Mouse (Mus musculus) heart, postnatal 36 days (tissue): Measurements from ENCODE around the gene Pam. TPM values are rescaled to one million over a fixed set of nuclear protein-coding genes. Genes with fewer than 3 reads are reported as not detected.
"Not testable (repeated sequence)": the region's sequence is repeated elsewhere in the genome, so short reads cannot be mapped to it uniquely, and the experiment has no call there.

ENCODE experiments used
- DNase-seq, 2 experiments: peaks; one replicate each; pipeline ENCODE4 v3.0.0; 2021 to 2022
- intact Hi-C: fragments of 180-260 bp; cut with DNase I; formaldehyde crosslinking; loops from one replicate; pipeline ENCODE4 v1.15.1; 2025
- total RNA-seq, 2 experiments: library from RNA; stranded (reverse); gene quantifications; 2 replicates each; pipeline ENCODE4 v1.2.3; 2021

Gene Pam
- total RNA-seq, 2 experiments from 2014 or later, result 586 to 674 TPM

DNA sequence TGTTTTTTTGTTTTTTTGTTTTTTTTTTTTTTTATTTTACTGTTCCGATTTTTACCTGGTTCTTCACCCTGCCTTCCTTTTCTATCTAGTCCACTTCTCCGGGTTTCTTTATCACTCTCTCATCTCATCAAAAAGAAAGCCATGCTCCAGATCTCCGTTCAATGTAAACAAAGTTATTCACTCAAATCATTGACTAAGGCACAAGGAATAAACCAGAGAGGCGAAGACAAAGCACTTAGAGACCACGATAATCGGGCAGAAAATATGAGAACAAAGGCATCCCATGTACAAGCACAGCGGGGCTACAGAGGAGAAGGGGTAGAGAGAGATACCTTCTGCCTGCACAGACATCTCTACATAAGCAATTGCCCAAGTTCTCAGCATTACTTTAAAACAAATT lies 117.9 kb downstream of the Pam start:
- no peak for DNase-seq
- intact Hi-C loops, result loop anchor here (2.0 to 10.0 kb wide), 4 partner anchors 117 to 323 kb away; partner anchors contain the start of genes Gin1, Pam and Ppip5k2

DNA sequence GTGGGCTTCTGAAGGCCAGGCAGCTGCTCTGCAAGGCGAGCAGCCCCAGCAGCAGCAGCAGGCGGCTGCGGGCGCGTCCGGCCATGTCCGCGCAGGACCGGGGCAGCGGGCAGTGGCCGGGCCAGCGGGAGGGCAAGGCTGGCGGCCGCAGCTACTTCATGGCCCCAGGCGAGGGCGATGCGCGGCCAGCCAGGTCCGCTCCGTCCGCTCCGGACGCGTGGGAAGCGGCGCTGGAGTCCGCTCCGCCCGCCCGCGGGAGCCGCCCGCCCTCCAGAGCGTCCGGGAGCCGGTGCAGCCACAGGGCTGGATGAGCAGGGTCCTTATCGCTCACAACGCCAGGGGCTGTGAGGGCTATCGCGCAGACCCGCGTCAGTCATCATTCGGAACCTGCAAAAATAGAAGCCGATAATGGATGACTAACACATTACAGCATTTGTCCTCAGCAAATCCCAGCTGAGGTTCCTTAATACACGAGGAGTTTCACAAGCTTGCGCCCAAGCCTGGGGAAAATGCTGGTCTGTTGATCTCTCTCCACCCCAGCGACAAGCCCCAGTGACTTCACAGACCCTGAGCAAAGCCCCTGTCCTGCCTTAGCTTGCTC lies 118.5 kb downstream of the Pam start:
- intact Hi-C loops, result loop anchor here (2.0 to 10.0 kb wide), 4 partner anchors 118 to 322 kb away; partner anchors contain the start of genes Gin1, Pam and Ppip5k2
- DNase-seq, result peak; percentile 81 to 88

DNA sequence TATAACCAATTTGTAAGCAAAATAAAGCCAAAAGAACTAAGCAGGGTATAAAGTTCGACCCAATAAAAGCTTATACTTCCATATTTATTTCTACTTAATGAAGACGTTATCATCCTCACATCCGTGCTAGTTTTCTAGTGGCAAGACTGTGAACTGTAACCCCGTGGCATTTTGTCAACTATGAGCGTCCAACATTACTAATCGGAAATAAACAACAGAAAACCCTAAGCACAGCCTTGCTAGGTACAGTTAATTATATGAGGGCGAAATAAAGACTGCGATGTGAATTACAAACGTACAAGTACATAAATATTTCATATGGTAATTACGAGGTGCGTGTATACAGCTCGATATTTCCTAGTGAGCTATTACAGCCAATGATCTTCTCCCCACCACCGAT lies 119.4 kb downstream of the Pam start:
- intact Hi-C loops, result loop anchor here (2.0 to 10.0 kb wide), 4 partner anchors 119 to 321 kb away; partner anchors contain the start of genes Gin1, Pam and Ppip5k2
- peak in 1 of 2 experiments; percentile 32 for DNase-seq

DNA sequence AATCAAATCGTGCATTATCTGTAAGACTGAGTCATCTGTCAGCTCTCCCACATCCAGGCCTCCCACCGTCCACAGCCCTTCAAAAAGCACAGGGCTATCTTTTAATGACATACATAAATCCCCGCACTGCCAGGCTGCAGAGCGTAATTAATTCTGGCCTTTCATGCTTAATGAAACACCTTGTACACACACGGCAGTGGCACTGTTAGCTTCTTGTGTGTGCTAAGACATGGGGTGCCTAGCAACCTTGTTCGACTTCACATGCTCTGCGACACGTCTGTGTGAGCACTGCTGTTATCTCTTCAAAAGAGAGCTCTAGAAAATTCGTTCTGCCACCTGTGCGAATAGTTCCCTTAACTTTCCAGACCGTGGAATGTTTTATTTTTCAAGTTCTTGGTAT lies 120.5 kb downstream of the Pam start:
- intact Hi-C loops, result loop anchor here (5.0 to 10.0 kb wide), 2 partner anchors 203 to 320 kb away; partner anchors contain the start of genes Gin1 and Ppip5k2
- DNase-seq, result peak in 1 of 2 experiments; percentile 12

DNA sequence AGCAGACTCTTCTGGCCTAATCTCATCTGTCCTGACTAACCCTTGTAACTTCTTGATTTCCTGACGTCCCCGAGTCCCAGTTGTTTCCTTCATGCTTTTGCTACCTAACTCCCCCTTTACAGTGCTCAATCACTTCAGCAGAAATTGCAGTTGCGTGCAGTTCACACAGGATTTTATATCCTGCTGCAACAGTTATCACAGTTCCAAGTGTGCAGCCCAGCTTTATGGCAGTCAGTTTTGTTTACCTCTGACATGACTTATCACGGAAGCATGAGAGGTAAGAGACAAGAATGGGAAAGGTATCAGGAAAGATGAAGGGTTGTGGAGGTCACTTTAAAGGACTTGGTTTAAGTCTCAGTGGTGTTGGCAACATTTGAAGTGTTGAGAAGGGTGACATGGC lies 125.7 kb downstream of the Pam start:
- DNase-seq, result no peak
- intact Hi-C loops, result loop anchor here (10.0 kb wide), 1 partner anchor 315 kb away; no protein-coding TSS in a partner anchor

DNA sequence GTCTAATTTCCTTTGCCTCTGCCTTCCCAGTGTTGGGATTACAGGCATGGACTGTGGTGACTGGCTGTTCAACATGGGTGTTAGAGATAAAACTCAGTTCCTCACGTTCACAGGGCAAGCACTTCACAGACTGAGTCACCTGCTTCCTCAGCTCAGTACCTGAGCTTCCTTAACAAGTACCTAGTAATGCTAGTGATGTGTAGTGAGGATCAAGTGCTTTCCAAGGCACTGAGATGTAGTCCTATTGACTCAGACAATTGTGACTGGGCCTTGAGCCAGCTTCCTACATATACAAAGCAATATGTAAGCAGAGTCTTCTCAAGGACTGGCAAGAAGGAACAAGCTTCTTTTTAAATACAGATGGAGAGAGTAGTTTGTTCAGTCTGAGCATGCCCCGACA lies 131.7 kb downstream of the Pam start:
- intact Hi-C loops, result no loop called here

DNA sequence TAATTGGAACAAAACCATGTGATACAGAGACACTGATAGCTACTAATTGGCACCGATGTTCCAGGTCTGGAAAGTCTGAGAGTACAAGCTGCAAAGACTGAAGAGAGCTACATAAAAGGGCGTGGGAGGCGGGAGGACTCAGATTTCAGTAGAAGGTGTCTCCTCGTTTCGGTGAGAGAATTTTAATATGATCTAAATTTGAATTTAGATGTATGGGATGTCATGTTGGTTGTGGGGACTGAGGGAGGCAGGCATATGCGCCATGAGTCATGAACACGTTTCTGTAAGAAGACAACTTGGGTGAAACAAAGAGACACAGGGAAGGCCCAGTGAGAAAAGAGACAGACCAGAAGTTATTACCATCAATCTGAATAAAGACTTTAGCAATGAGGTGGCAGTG lies 133.3 kb downstream of the Pam start:
- DNase-seq, result no peak
- intact Hi-C loops, result no loop called here

More for the DNA sequence above, 131.7 kb downstream of the Pam start:
- DNase-seq, result no peak

DNA sequence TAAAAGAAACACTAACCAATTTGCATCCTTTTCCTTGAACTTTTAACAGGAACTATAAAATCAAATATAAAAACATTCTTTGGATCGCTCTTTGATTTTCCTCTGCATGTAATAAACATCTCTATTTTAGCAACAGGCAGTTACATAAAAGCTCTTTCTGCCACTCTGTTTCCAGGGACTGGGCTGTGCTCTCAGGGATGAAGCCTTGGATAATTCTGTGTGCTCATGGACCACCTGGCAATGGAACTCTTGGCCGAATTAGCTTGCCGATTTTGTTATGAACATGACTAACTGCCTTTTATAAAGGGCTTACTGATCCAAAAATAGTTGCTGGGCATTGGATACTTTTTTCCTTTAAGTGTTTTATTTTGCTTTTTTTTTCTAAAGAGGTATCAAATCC lies 134.8 kb downstream of the Pam start:
- DNase-seq, result no peak
- intact Hi-C loops, result no loop called here

DNA sequence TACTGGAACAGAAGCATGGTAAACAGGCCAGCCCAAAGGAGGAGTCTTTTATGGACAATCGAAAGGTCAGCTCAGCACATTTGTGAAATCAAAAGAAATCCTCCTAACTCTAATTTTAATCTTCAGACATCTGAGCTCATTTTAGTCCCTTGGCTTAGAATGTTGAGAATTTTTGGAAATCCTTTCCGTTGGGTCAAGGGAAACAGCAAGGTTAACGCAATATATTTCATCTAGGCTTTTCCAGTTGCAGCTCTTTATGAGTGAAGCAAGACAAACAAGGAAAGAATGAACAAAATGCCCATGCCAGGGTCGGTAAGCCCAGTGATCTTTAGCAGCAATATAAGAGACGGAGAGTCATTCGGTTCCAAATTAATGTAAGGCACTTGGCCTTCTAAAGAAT lies 135.3 kb downstream of the Pam start:
- intact Hi-C loops, result no loop called here
- no peak for DNase-seq

DNA sequence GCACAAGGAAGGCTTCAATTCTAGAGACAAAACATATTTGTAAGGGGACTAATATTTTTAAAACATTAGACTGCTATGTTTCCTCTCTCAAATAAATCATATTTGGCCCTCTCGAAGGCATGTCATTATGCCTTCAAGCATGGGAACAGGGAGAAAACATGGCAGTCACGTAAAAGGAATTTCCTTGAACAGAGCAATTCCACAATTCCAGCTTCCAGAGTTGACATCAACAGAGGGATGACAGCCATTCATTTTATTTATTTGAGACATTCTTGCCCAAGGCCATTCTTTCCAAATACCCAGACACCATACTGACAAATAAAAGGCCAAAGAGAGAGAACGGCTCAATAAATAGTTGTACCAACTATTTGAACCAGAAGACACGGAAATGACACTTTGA lies 136.7 kb downstream of the Pam start:
- no peak for DNase-seq
- intact Hi-C loops, result no loop called here

DNA sequence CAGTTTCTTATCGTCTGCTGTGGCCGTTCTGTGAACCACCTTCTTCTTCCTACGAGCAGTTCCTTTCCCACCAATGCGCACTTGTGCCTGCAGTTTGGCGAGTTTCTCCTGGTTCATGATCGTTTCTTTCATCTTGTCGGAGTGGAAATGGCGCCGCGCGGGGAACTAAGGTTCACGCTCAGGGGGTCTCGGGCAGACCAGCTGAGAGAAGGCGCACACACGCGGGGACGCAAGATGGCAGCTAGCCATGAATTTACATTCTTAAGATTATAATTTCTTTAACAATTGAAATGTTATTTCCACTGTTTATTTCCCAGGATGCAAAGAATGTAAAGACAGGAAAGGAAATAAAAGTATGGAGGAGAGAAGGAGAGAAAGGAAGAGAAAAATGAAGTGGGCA lies 146.2 kb downstream of the Pam start:
- intact Hi-C loops, DNase-seq: not testable (repeated sequence)

DNA sequence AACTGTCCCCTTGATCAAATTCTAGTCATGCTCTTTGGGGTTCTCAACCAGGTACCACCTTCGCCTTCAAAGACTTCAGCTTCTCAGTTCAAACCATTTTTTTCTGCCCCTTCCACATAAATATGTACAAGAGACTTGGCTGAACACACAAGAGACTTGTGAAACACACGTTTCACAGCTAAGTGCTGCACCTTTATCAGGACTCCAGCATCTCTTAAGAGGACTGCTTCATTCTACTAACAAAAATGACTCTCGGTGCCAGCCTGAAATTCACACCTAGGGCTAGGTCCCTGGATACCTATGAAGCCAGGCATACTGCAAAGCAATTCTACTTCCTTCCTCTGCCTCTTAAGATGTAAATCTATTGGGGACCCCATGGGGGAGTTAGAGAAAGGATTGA lies 148.3 kb downstream of the Pam start:
- DNase-seq, result no peak
- intact Hi-C loops, result no loop called here

DNA sequence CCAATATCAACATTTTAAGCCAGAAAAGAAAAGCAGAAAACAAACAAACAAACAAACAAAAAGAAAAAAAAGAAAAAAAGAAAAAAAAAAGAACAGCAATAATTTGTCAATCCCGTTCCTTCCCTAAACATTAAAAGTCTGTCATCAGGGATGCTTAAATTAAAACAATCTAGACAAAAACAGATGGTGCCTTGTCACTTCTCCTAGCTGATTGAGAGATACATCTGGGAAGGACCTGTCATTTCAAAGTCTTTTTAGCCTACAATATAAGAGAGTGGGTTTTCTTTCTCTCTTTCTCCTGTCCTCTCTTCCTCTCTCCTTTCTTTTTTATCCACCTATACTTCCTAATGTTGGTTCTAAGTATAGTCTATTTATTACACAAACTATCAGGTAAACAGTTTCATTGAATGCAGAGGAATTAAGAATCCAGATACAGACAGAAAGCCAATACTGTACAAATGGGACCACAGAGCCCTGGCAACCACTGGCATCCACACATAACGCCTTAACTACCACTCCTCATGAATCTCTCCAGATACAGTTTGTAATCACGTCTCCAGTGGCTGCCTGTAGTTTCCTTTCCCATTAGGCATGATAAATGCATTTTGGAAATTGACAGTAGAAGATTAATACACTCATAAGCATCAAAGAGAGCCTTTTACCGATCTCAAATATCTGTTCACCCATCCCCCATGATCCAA lies 151.4 kb downstream of the Pam start:
- intact Hi-C loops, result no loop called here

DNA sequence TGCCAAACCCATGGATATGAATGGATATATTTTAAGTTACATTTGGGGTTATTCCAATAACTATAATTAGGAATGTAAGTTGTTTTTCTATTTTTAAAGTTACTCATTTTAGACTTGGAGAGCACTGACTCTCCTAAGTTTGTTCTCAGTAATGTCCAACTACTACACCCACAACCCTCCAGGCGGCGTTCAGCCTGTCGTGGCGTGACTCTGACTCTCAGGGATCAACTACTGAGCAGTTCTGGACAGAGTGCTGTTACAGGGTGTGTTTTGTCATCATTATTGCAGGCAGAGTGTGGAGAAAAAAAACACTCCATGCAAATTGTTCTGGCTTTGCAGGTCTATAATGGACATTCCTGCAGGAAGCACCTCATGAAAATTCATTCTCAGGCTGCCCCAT lies 152.0 kb downstream of the Pam start:
- DNase-seq, result no peak
- intact Hi-C loops, result no loop called here

More for the DNA sequence above, 151.4 kb downstream of the Pam start:
- no peak for DNase-seq

DNA sequence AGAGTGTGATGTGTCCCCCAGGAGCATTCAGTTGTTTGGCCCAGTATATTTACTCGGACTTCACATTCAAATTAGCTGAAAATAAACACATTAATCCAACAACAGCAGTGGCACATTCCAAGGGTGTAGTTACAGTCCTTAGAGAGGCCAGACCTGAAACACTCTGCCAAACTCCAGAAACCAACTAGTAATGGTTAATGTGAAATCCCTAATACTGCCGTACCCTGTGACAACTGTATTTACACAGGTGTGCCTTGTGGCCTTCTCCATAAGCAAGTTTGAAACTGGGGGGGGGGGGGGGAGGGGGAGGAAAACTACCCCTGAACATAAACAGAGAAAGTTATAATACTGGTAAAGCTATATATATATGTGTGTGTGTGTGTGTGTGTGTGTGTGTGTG lies 152.5 kb downstream of the Pam start:
- no peak for DNase-seq
- intact Hi-C loops, result no loop called here

DNA sequence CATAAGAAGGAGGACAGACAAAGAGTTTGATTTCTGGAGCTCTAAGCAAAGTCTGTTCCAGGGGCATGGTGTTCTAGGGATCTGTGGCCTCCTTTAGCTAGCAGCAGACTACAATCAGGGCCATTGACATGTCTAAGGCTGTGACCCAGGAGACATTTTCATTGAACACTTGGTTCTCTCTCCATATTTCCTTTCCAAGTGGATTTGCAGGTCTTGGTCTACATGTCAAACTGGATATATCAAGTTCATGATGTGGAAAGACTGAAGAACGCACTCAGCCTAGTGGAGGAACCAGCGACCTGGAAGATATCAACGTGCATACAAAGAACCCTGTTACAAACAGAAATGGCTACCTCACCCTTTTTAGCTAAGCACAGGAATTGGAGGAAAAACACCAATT lies 156.9 kb downstream of the Pam start:
- intact Hi-C loops, result no loop called here
- no peak for DNase-seq

DNA sequence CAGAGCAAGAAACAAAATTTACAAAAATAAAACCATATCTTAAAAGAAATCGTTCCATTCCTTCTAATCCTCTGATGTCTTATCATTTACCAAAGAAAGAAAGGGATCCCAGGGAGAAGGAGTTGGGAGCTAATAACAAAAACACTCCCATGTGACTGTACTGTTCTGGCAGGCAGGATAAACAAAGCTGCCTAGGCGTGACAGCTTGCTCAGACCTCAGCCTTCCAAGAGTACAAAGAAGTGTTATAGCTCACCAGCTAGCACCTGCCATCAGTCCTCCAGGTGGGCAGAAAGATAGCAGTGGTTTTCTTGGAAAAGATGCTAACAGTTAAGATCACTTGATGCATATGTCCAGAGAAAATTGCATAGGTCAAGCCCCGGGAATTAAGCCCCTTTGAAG lies 157.4 kb downstream of the Pam start:
- intact Hi-C loops, result no loop called here
- no peak for DNase-seq

DNA sequence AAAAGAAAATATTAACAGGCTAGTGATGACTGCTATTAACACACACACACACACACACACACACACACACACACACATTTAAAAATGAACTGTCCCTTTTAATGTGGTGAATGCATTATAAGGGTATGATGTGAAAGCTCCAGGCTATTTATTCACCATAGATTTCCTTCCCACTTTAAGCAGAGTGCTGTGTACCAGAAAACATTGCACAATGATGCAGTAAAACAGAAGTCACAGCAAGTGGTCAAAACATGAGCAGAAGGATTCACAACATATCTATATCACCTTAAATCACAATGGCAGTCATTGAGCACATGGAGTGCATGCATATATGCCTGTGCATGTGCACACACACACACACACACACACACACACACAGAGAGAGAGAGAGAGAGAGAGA lies 160.5 kb downstream of the Pam start:
- no peak for DNase-seq
- intact Hi-C loops, result no loop called here

DNA sequence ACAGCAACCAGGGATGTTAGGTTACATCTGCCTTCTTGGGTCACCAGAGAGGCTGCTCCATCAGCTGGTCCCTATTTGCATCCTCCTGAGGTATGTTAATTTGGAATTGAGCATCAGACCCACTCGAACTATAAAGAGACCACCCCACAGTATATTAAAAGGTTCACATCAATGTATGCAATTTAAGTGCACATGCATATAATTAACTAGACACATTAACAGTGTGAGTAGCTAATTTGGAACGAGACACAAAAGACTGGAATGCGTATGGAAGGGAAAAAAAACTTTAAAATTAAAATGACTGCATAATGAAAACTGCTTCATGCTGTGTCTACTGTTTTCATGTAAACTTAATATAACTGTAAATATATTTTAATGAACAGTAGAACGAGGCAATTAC lies 164.2 kb downstream of the Pam start:
- no peak for DNase-seq
- intact Hi-C loops, result no loop called here

DNA sequence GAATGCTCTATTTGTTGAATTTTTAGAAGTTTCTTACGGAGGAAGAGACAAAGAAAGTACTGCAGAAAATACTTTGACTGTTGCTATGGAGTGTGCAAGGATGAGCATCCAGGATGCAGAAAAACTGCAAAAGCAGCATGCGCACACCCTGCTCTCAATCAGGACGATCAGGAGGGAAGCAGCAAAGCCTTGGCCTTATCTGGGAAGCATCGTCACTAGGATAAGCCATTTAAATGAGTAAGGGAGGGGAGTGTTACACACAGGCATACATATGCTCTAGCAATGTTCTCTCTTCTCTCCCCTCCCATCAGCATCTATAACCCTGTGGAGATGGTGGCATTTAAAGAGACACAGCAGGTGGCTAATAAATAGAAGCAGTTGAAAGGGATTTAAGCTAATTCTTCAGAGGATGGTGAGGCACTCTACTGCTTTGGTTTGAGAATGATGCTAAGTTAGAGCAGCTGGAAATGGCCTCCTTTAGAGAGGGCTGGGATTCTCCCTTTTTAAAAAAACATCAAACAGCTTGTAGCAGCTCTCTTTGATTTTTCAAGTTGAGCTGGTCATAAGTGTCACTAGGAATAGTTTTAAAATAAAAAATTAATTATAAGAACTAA lies 165.9 kb downstream of the Pam start:
- no peak for DNase-seq
- intact Hi-C loops, result no loop called here

DNA sequence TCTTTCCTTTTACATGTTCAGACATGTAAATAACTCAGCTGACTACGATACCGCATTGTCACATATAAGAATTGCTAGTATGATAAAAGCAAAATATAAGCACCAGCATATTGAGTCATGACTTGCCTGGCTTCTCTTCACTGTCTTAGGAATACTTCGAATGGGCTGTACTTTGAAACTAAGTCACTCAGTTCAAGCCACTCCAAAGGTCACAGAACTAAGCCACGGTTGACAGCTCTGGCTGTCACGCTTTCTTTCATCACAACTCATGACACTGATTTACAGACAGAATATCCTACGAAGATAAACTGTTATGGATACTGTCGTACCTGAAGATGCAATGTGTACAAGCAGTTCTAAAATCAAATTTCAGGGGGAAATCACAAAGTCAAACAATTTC lies 168.7 kb downstream of the Pam start:
- intact Hi-C loops, result no loop called here
- no peak for DNase-seq
